Mouse (Mus musculus): ENCODE data around the gene Asb2.
A peak's percentile ranks its signal among the peaks of the same experiment; 100 is the strongest.

The Asb2 gene

GRCm38 (mm10) chr12:103358951-103359801 lies 3.4 kb upstream of the Asb2 start:
- no peak for DNase-seq

GRCm38 (mm10) chr12:103358216-103358615 lies 2.4 kb upstream of the Asb2 start:
- DNase-seq = no peak

- DNase-seq = no peak
These were observed 581 bp upstream of the Asb2 start for GRCm38 (mm10) chr12:103356415-103356748.

- DNase-seq = peak; percentile 36
These were observed 2.3 kb downstream of the Asb2 start for GRCm38 (mm10) chr12:103353538-103353937.

GRCm38 (mm10) chr12:103352735-103353134 lies 3.1 kb downstream of the Asb2 start:
- no peak for DNase-seq

- DNase-seq = peak; percentile 92
These were observed 7.3 kb downstream of the Asb2 start for GRCm38 (mm10) chr12:103348506-103348905.

- DNase-seq = peak; percentile 27
These were observed 8.4 kb downstream of the Asb2 start for GRCm38 (mm10) chr12:103347406-103347805.

- DNase-seq = no peak
These were observed 8.9 kb downstream of the Asb2 start for GRCm38 (mm10) chr12:103346945-103347344.

GRCm38 (mm10) chr12:103344934-103345333 lies 10.9 kb downstream of the Asb2 start:
- no peak for DNase-seq

GRCm38 (mm10) chr12:103343456-103343855 lies 12.3 kb downstream of the Asb2 start:
- DNase-seq = no peak

- DNase-seq = no peak
These were observed 14.6 kb downstream of the Asb2 start for GRCm38 (mm10) chr12:103341212-103341611.

GRCm38 (mm10) chr12:103338162-103338798 lies 17.5 kb downstream of the Asb2 start:
- DNase-seq = peak; percentile 70

GRCm38 (mm10) chr12:103336766-103337165 lies 19.0 kb downstream of the Asb2 start:
- DNase-seq = no peak

- no peak for DNase-seq
These were observed 22.4 kb downstream of the Asb2 start for GRCm38 (mm10) chr12:103333426-103333825.

GRCm38 (mm10) chr12:103332879-103333278 lies 22.9 kb downstream of the Asb2 start:
- DNase-seq = no peak

- DNase-seq = no peak
These were observed 24.3 kb downstream of the Asb2 start for GRCm38 (mm10) chr12:103331491-103331890.

- peak; percentile 38 for DNase-seq
These were observed 27.2 kb downstream of the Asb2 start for GRCm38 (mm10) chr12:103328448-103329191.

- DNase-seq = no peak
These were observed 28.7 kb downstream of the Asb2 start for GRCm38 (mm10) chr12:103327107-103327506.

GRCm38 (mm10) chr12:103326569-103326968 lies 29.2 kb downstream of the Asb2 start:
- no peak for DNase-seq

GRCm38 (mm10) chr12:103325156-103325857 lies 30.5 kb downstream of the Asb2 start:
- DNase-seq = peak; percentile 94

- DNase-seq = peak; percentile 53
These were observed 33.0 kb downstream of the Asb2 start for GRCm38 (mm10) chr12:103322801-103323200.

GRCm38 (mm10) chr12:103315831-103316545 lies 39.8 kb downstream of the Asb2 start:
- no peak for DNase-seq

Measured in kidney, postnatal 10 days (tissue).